Mouse (Mus musculus): ENCODE results near the gene Zc3h7b.
"Not testable (repeated sequence)": the region's sequence is repeated elsewhere in the genome, so short reads cannot be mapped to it uniquely, and the experiment has no call there.

Gene Zc3h7b

GRCm38 (mm10) chr15:81744992-81745600 lies at the start of gene Zc3h7b, which contains the start of gene Rangap1:
TSS of gene Zc3h7b (plus strand) at chr15:81745057.
TSS of gene Rangap1 (minus strand) at chr15:81745530.
- peak; percentile 74 to 88 for DNase-seq (ENCODE audit: low spot score in 2 of 2)

- DNase-seq (ENCODE audit: low spot score in 2 of 2), result no peak
Observed at GRCm38 (mm10) chr15:81697175-81697574, 47.7 kb upstream of the Zc3h7b start, which contains the start of gene Chadl. TSS of gene Chadl (minus strand) at chr15:81697287.

GRCm38 (mm10) chr15:81697847-81698246 lies 47.0 kb upstream of the Zc3h7b start:
- no peak for DNase-seq (ENCODE audit: low spot score in 2 of 2)

GRCm38 (mm10) chr15:81698532-81698931 lies 46.3 kb upstream of the Zc3h7b start:
- DNase-seq (ENCODE audit: low spot score in 2 of 2), result no peak

GRCm38 (mm10) chr15:81700161-81700560 lies 44.7 kb upstream of the Zc3h7b start:
- no peak for DNase-seq (ENCODE audit: low spot score in 2 of 2)

DNA sequence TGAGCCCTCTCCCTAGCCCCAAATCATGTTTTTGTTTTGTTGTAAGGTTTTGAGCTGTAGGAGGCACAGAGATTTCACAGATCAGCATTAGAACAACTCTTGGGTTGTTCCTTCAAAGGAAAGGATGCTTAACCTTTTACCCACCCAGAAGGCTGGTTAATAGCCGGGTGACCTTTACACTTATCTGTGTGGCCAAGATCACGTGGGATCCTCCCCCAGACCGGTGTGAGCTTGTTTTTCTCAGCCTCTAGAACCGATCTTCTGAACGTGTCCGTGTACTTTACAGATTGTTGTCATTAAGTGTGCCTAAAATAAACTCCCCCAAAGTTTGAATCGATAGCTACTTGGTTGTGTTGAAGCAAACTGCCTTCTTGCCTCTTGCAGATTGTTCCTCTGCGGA lies 44.3 kb upstream of the Zc3h7b start:
- DNase-seq (ENCODE audit: low spot score in 2 of 2), result no peak

- not testable (repeated sequence) for DNase-seq (ENCODE audit: low spot score in 2 of 2)
Observed at GRCm38 (mm10) chr15:81701350-81701749, 43.5 kb upstream of the Zc3h7b start.

DNA sequence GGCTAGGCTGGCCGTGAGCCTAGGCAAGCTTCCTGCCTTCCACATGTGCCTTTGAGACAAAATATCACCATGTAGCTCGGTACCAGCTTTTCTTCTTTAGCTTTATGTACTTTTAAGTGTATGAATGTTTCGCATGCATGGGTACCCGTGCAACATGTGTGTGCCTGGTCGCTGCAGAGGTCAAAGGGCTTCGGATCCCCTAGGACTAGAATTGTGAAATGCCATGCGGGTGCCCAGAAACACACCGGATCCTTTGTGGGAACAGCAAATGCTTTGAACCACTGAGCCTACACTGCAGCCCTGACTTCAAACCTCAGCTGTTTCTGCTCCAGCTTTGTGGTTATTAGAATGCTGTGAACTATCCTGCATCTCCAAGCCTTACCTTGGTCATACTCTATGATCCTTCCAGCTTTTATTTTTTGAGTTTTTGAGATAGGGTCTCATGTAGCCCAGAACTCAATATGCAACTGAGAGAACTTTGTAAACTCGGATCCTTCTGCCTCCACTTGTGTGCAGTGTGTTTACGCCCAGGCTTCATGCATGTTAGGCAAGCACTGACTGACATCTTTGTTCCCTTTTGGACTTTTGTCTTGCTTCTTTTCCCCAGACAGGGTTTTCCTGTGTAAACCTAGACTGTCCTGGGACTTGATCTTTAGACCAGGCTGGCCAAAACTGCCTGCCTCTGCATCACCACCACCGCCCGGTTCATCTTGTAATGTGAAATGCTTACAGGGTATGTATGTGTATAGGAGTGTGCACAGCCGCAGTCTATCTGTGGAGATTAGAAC lies 42.4 kb upstream of the Zc3h7b start:
- no peak for DNase-seq (ENCODE audit: low spot score in 2 of 2)

GRCm38 (mm10) chr15:81703094-81703489 lies 41.8 kb upstream of the Zc3h7b start:
- DNase-seq (ENCODE audit: low spot score in 2 of 2), result no peak

DNA sequence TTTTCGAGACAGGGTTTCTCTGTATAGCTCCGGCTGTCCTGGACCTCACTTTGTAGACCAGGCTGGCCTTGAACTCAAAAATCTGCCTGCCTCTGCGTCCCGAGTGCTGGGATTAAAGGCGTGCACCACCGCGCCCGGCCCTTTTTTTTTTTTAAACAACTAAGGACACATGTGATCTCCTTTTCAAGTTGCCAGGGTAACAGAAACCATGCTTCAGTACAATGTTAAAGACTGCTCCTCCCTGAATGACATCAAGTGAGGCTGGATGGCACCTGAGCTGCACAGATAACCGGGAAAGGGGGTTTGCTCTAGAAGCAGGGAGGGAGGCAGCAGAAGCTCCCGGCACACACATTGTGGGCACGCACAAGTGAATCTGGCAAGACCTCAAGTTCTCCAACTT lies 35.9 kb upstream of the Zc3h7b start:
- DNase-seq (ENCODE audit: low spot score in 2 of 2), result no peak

DNA sequence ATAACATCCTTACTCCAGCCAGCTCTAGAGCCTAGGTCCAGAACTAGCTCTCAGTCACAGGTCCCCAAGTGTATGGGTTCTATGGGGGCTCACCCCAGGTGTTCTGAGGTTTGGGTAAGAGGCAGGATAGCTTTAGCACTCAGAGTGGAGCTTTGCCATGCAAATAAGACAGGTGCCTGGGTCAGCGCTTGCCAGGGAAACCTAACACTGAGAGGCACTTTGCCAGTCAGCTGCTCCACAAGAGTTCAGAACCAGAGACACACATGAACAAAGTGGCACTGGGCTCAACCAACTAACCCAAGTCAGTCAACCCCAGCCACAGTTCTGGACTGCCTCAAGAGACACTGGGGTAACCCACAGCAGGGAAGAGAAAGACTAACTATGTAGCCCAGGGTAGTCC lies 35.2 kb upstream of the Zc3h7b start:
- DNase-seq (ENCODE audit: low spot score in 2 of 2), result no peak

GRCm38 (mm10) chr15:81710801-81711200 lies 34.1 kb upstream of the Zc3h7b start:
- DNase-seq (ENCODE audit: low spot score in 2 of 2), result no peak

GRCm38 (mm10) chr15:81713742-81714141 lies 31.1 kb upstream of the Zc3h7b start:
- DNase-seq (ENCODE audit: low spot score in 2 of 2), result no peak

- no peak for DNase-seq (ENCODE audit: low spot score in 2 of 2)
Observed at GRCm38 (mm10) chr15:81718336-81719138, 26.3 kb upstream of the Zc3h7b start.

- no peak for DNase-seq (ENCODE audit: low spot score in 2 of 2)
Observed at GRCm38 (mm10) chr15:81719139-81719531, 25.7 kb upstream of the Zc3h7b start.

GRCm38 (mm10) chr15:81722361-81722760 lies 22.5 kb upstream of the Zc3h7b start:
- no peak for DNase-seq (ENCODE audit: low spot score in 2 of 2)

- no peak for DNase-seq (ENCODE audit: low spot score in 2 of 2)
Observed at GRCm38 (mm10) chr15:81723653-81724052, 21.2 kb upstream of the Zc3h7b start.

- DNase-seq (ENCODE audit: low spot score in 2 of 2), result no peak
Observed at GRCm38 (mm10) chr15:81725965-81726364, 18.9 kb upstream of the Zc3h7b start.

- DNase-seq (ENCODE audit: low spot score in 2 of 2), result peak; percentile 59 to 83
Observed at GRCm38 (mm10) chr15:81729241-81729791, 15.5 kb upstream of the Zc3h7b start.

DNA sequence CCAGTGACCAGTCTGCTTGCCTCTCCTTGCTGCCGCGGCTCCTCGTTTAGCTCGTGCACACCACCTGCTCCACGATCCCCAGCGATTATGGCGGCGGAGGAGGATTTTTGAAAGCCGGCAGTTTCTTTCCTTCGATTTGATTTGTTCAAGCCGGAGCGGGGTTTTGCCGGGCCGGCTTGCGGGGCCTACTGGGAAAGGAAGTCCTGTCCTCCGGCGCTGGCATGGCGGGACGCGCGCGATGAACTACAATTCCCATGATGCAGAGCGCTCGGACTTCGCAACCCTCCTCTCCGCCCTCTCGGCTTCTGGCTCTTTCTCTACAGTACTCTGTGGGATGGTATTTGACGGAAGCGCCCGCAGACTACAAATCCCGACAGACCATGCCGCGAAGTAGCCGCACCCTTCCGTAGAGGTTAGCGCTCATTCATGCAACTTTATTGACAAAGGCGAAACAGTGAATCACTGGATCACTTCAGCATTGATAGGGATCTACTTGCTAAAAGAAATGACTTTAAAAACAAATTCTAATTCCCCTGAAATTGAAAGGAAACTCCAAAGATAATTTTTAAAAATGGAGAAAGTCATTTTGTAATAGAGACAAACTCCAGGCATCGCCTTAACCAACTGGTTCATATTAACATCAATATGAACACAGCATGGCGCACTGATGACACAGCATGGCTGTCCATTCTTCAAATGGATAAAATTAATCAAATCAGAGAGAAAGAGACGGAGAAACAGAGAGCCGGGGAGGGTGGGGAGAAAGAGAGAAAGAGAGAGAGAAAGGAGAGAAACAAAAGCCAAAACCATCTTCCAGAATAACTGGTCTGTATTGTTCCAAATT lies 14.8 kb upstream of the Zc3h7b start:
- peak; percentile 97 for DNase-seq (ENCODE audit: low spot score in 2 of 2)

- no peak for DNase-seq (ENCODE audit: low spot score in 2 of 2)
Observed at GRCm38 (mm10) chr15:81735075-81735474, 9.8 kb upstream of the Zc3h7b start.
